Mouse (Mus musculus): Measurements from ENCODE around the gene Gm4707. TPM values are rescaled to one million over a fixed set of nuclear protein-coding genes. Genes with fewer than 3 reads are reported as not detected.
"Not testable (repeated sequence)": the region's sequence is repeated elsewhere in the genome, so short reads cannot be mapped to it uniquely, and the experiment has no call there.

Gene Gm4707
- polyA plus RNA-seq, 1 experiment from 2014 or later = 2.8 TPM

DNA sequence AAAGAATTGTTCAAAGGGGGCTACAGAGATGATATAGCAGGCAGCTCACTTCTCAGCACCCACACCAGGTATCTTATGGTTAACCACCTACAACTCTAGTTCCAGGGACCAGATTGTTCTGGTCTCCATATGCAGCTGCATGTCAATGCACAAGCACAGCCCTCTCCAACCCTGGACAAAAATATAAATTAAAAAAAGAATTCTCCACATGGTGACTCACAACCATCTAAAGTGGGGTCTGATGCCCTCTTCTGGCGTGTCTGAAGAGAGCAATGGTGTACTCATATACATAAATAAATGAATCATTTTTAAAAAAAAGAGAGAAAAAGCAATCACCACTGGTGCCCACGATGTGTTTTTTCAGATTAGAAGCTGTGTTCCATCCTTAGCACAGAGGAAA is 15.0 kb downstream of the Gm4707 start:
- no peak for DNase-seq (ENCODE audit: low spot score)

DNA sequence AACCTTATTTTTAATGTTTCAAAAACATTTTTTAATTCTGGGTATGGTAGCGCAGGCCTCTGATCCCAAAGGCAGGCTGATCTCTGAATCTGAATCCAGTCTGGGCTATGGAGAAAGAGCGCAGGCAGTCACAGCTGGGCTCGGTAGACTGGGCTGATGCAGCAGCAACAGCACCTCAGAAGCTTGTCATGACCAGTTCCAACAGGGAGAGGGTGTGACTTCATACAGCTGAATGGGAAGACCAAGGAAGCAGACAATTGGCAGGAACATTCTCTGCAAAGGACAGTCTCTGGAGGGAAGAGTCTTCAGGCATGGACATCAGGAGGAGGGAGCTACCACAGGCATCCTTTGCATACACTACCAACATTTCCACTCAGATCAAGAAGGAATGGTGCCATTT is 15.6 kb downstream of the Gm4707 start:
- no peak for DNase-seq (ENCODE audit: low spot score)

DNA sequence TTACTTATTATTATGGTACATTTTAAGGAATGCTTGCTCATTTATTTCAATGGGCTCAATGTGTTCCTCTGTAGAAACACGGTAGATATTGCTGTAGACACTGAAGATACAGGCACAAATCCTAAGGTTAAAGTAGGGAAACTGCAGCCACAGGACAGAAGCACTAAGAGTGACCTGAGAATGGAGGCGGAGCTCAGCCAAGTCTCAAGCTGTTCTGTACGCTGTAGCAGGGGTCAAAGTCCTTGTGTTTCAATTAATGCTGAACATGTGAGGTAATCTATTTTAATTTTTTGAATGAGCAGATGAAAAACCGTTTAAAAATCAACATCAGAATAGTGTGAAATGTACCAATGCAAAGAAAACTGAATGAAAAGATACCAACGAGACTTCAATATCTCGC is 16.4 kb downstream of the Gm4707 start:
- DNase-seq (ENCODE audit: low spot score) = no peak

DNA sequence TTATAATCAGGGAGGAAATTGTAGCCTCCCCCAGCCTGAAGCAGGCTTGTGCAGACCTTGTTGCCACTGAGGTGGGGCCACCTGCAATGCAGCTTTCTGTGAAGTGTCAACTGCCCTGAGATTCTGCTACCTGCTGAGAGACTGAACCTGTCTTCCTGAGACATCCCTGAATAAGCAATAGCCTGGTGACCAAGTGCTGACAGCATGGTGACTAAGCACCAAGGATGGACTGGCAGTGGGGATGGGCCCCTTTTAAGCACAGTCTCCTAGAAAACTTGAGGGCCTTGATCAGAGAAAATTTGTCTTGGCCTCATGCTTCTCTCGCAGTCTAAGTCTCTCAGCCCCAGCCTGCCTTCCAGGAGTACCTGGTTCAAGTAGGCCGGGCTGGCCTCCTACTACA is 37.2 kb downstream of the Gm4707 start:
- DNase-seq (ENCODE audit: low spot score) = not testable (repeated sequence)

DNA sequence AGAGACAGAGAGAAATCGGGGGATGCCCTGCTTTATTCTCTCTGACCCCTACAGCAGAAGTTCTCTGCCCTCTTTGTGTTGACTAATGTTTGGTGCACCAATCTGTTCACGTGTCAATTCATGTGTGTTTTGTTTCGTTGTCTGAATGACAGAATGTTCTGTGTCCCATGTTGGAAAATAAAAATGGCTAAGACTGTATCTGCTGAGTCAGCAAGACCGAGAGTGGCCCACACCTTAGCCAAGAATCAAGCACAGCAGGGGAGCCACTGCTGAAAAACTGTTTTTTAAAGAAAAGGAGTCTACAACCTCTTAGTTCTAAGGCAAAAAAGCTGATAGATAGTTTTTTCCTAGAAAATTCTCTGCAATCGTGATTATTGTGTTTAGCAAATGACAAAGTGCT is 40.3 kb downstream of the Gm4707 start:
- DNase-seq (ENCODE audit: low spot score) = not testable (repeated sequence)

DNA sequence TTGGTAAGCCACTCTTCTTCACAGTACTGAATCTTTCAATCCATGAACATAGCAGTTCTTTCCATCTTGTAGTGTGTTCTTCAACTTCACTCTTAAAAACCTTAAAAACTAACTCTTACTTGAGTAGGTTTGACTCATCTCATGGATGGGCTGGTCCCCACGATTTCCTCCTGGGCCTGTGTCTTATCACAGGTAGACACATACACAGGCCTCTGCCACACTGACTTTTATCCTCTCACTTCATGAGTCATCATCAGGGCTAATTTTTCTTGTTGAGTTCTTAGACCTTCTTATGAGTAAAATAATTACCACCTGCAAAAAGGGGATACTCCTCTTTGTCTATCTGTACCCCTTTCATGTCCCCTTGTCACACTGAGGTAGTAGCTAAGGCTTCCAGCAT is 42.7 kb downstream of the Gm4707 start:
- DNase-seq (ENCODE audit: low spot score) = no peak

Other genes starting within 250 kb of the Gm4707 start
- gene Emilin2, start 147.9 kb downstream of the Gm4707 start, polyA plus RNA-seq (2015; fragmentation: Nextera tagmentation; extraction: Ambion mirVana) = 3.2 TPM in 2 replicates
- 66.3 and 75.3 TPM in 2 replicates for gene Smchd1, start 15.4 kb upstream of the Gm4707 start, polyA plus RNA-seq (2015; fragmentation: Nextera tagmentation; extraction: Ambion mirVana)
- 56.9 and 60.6 TPM in 2 replicates for gene Ndc80, start 66.9 kb upstream of the Gm4707 start, polyA plus RNA-seq (2015; fragmentation: Nextera tagmentation; extraction: Ambion mirVana)
- 0.27 and 0.35 TPM in 2 replicates for gene Spdya, start 92.1 kb upstream of the Gm4707 start, polyA plus RNA-seq (2015; fragmentation: Nextera tagmentation; extraction: Ambion mirVana)
- gene Wdr43, start 156.0 kb upstream of the Gm4707 start, polyA plus RNA-seq (2015; fragmentation: Nextera tagmentation; extraction: Ambion mirVana) = 75.4 and 75.6 TPM in 2 replicates
- gene Togaram2, start 213.3 kb upstream of the Gm4707 start, polyA plus RNA-seq (2015; fragmentation: Nextera tagmentation; extraction: Ambion mirVana) = 0.53 and 0.62 TPM in 2 replicates

Data from thymus, postnatal 0 days (tissue).